27 mouse cellular contexts compared by ENCODE assay signal in the genomic region with DNA sequence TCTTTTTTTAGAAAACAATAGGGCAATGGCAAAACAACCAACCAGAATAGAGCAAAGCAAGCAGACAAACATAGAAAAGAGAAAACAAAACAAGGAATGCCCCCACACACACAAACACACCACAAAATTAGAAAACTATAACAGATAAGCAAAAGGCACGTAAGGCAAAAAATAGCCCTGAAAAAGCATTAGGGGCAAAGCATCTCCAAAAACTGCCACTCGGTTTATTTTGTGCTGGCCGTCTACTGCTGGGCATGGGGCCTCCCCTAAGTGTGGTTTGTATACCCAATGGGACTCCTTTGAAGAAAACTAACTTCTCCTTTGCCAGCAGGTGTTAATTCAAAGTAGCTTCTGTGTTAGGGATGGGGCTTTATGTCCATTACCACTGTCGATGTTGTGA. TPM values are rescaled to one million over a fixed set of nuclear protein-coding genes. Genes with fewer than 3 reads are reported as not detected.
DNase-seq lines count a peak whose midpoint lies in the region; ATAC-seq lines count a peak whose summit lies in the region.
"Had no signal": no experiment of that assay in that cellular context is flagged by ENCODE, and none has a peak within 500 bp of the region (broad histone marks: within the 10 kb centered on the region; RNA-seq: fewer than 3 reads in every experiment).

No protein-coding gene starts in this region.

- ATAC-seq in neutrophil, adult 5-6 weeks (ENCODE audit: extremely low read depth, insufficient number of reproducible peaks, low FRiP score, poor library complexity, severe bottlenecking): peak; percentile 73
- ATAC-seq in kidney, embryonic 16.5 days (ENCODE audit: low FRiP score, low TSS enrichment): no peak
- ATAC-seq: activated CD4-positive, CD25-positive, alpha-beta regulatory T cell, adult 4 months; forebrain, embryonic 14.5 days; forebrain, embryonic 16.5 days; Patski had no signal

- H3K27me3 ChIP-seq in kidney, embryonic 16.5 days (ENCODE audit: insufficient read depth, low read length): no peaks in the 10 kb centered on the region
- H3K27me3 ChIP-seq: embryonic facial prominence, embryonic 13.5 days; embryonic facial prominence, embryonic 15.5 days; forebrain, embryonic 12.5 days; Patski had no signal

- DNase-seq in spleen, postnatal 36 days (ENCODE audit: low spot score in 2 of 2): peak; percentile 29 to 38
- no peak for DNase-seq in spleen, postnatal 4 days (ENCODE audit: low spot score in 2 of 2)
- DNase-seq in B cell, adult 2 months: peak; percentile 9 to 34
- no peak for DNase-seq in heart, adult 18-20 months
- DNase-seq in urinary bladder, postnatal 36 days (ENCODE audit: low spot score in 2 of 2): no peak
- DNase-seq: adrenal gland, adult 2 months; adrenal gland, postnatal 10 days; adrenal gland, postnatal 25 days; cerebellum, adult 11 months; cerebellum, adult 18-20 months; cerebellum, adult 8-10 months; cerebellum, adult 9-11 months; cerebellum, postnatal 14 days; cerebellum, postnatal 36 days; embryo, embryonic 11 days had no signal

- H3K4me1 ChIP-seq in kidney, embryonic 16.5 days (ENCODE audit: insufficient read depth, low read length): peaks cover 3% of the 10 kb centered on the region
- H3K4me1 ChIP-seq: forebrain, embryonic 10.5 days; forebrain, embryonic 12.5 days had no signal

- H3K36me3 ChIP-seq in kidney, embryonic 16.5 days (ENCODE audit: insufficient read depth, low read length): no peaks in the 10 kb centered on the region
- H3K36me3 ChIP-seq: embryonic facial prominence, embryonic 13.5 days; embryonic facial prominence, embryonic 15.5 days; forebrain, embryonic 10.5 days; forebrain, embryonic 12.5 days; G1E had no signal

- H3K9ac ChIP-seq in kidney, embryonic 16.5 days (replicated peaks; ENCODE audit: low read length): no peak overlapping the region
- H3K9ac ChIP-seq: embryonic facial prominence, embryonic 13.5 days; embryonic facial prominence, embryonic 15.5 days; forebrain, embryonic 12.5 days had no signal

- H3K9me3 ChIP-seq in kidney, embryonic 16.5 days (ENCODE audit: low read length): no peaks in the 10 kb centered on the region
- H3K9me3 ChIP-seq: embryonic facial prominence, embryonic 13.5 days; embryonic facial prominence, embryonic 15.5 days; forebrain, embryonic 10.5 days; forebrain, embryonic 12.5 days; G1E had no signal

- H3K4me3 ChIP-seq in kidney, embryonic 16.5 days (ENCODE audit: low read length): no peak overlapping the region
- H3K4me3 ChIP-seq: embryonic facial prominence, embryonic 13.5 days; embryonic facial prominence, embryonic 15.5 days; erythroblast, embryonic 14.5 days; forebrain, embryonic 10.5 days; forebrain, embryonic 12.5 days had no signal

- no peak overlapping the region for H3K27ac ChIP-seq in kidney, embryonic 16.5 days (ENCODE audit: low read length)
- H3K27ac ChIP-seq: embryonic facial prominence, embryonic 13.5 days; embryonic facial prominence, embryonic 15.5 days; forebrain, embryonic 10.5 days; forebrain, embryonic 12.5 days had no signal

- 91% methylated on average over 4 of the region's 4 CpGs for WGBS in kidney, embryonic 16.5 days

- no peak overlapping the region for H3K4me2 ChIP-seq in kidney, embryonic 16.5 days (replicated peaks; ENCODE audit: low read depth, low read length)
- H3K4me2 ChIP-seq: embryonic facial prominence, embryonic 13.5 days; embryonic facial prominence, embryonic 15.5 days; forebrain, embryonic 12.5 days had no signal

RNA-seq across cellular contexts. Expression of gene Sec61g, which starts 53.4 kb away (rescaled TPM):
- total RNA-seq in neutrophil, adult 5-6 weeks (2017): 5.8 and 13.2 TPM in 2 replicates
- 1 to 10 TPM; 2.7 to 3.0 TPM for total RNA-seq in heart, adult 18-20 months (2021)
- polyA plus RNA-seq in kidney, embryonic 16.5 days (2015; fragmentation: Nextera tagmentation; extraction: Ambion mirVana): 30.0 and 30.3 TPM in 2 replicates

Comparison
In these comparisons a context has a peak if more than half of its experiments do, and no peak if none do; other contexts are left out.
1. DNase-seq: peak in spleen, postnatal 36 days (2 of 2) and B cell, adult 2 months (2 of 2); none in spleen, postnatal 4 days (0 of 2), heart, adult 18-20 months (0 of 2) and urinary bladder, postnatal 36 days (0 of 2).